8 mouse cellular contexts compared by ENCODE assay signal in the genomic region with DNA sequence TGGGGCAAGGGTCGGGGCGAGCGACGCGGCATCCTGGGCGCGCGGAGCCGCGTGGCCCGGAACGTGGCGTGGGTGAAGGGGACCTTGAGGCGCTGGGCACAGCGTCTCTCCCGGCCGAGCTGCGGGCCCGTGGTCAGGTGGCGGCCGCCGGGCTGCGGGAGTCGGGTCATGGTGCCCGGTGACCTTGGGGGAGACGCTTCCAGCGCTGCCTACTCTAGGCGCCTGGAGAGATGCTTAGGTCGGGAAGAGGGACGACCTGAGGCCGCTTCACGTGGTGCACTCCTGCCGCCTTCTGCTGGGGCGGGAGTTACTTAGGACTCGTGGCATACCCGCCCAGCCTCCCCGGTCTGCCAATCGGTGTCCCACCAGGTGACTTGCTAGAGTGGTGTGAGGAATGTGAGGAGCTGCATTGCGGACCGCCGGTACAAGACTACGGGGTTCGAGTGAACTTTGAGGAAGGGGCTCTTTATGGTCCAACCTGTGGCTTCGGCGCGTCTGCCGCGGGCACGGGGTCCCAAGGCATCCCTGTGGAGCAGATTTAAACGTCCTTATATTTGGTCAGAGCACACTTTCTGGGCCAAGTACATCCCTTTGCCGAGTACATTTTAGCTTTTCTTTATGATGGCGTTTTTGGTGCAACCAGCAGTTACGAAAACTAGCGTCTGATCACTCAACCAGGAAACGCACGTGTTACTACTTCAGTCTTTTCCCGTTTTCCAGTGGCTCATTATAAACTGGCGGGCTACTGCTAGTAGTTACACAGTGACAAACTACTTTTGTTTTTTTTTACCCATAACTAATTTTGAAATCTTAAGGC. TPM values are rescaled to one million over a fixed set of nuclear protein-coding genes. Genes with fewer than 3 reads are reported as not detected.
DNase-seq lines count a peak whose midpoint lies in the region; ATAC-seq and TF ChIP-seq lines count a peak whose summit lies in the region.

No protein-coding gene starts in this region.

- peak; percentile 76 for ATAC-seq in lung, embryonic 16.5 days (ENCODE audit: low read depth)

- no peaks in the 10 kb centered on the region for H3K27me3 ChIP-seq in lung, embryonic 16.5 days (ENCODE audit: control insufficient read depth, insufficient read depth, low read depth, low read length)

- no peak for TF ChIP-seq POLR2A in olfactory bulb, adult 2 months (IDR thresholded peaks at IDR 0.05; ENCODE audit: insufficient read depth, low read depth, low read length)

- H3K27ac ChIP-seq in lung, embryonic 16.5 days (ENCODE audit: low read length) = peak overlapping the region; percentile 83
- peak overlapping the region; percentile 31 for H3K27ac ChIP-seq in olfactory bulb, adult 2 months (ENCODE audit: insufficient read depth, low read depth, low read length)

- H3K9me3 ChIP-seq in lung, embryonic 16.5 days (ENCODE audit: control insufficient read depth, low read length) = no peaks in the 10 kb centered on the region

- TF ChIP-seq CTCF in olfactory bulb, adult 2 months (IDR thresholded peaks at IDR 0.05; ENCODE audit: insufficient read depth, low read depth, low read length) = no peak

- H3K4me2 ChIP-seq in lung, embryonic 16.5 days (ENCODE audit: low read depth, low read length) = peak overlapping the region; percentile 97

- peaks cover 3% of the 10 kb centered on the region for H3K4me1 ChIP-seq in lung, embryonic 16.5 days (replicated peaks; ENCODE audit: control insufficient read depth, insufficient read depth, low read length)
- peaks cover 6% of the 10 kb centered on the region; the same call in 1 of the 2 replicates for H3K4me1 ChIP-seq in olfactory bulb, adult 2 months (ENCODE audit: control insufficient read depth, insufficient read depth, low read length)

- H3K9ac ChIP-seq in lung, embryonic 16.5 days (ENCODE audit: low read length) = peak overlapping the region; percentile 91

- under 1% methylated on average over 57 of the region's 58 CpGs for WGBS in lung, embryonic 16.5 days
- WGBS in olfactory bulb, adult 2 months = under 1% methylated on average over 58 of the region's 58 CpGs

- peak overlapping the region; percentile 92 for H3K4me3 ChIP-seq in lung, embryonic 16.5 days (ENCODE audit: low read length)
- peak overlapping the region; percentile 83 for H3K4me3 ChIP-seq in olfactory bulb, adult 2 months (ENCODE audit: insufficient read depth, low read depth, low read length)

- DNase-seq in Muller cell, postnatal 12 days (ENCODE audit: inconsistent ontology term) = peak; percentile 68
- peak; percentile 79 for DNase-seq in cerebellum, adult 11-12 months
- DNase-seq in forelimb bud, embryonic 11.5 days (ENCODE audit: low read depth, low spot score) = peak; percentile 69
- DNase-seq in heart, postnatal 4 days = peak; percentile 74
- peak; percentile 44 for DNase-seq in layer of hippocampus, adult 9-11 months
- peak; percentile 62 to 75 for DNase-seq in thymus, postnatal 36 days

- H3K36me3 ChIP-seq in lung, embryonic 16.5 days (ENCODE audit: control insufficient read depth, insufficient read depth, low read length) = no peaks in the 10 kb centered on the region

RNA-seq across cellular contexts. Expression of a gene that starts 0.7 kb away (rescaled TPM):
- total RNA-seq in heart, postnatal 4 days (2021) = 100 to 1,000 TPM; 178 to 191 TPM
- polyA plus RNA-seq in lung, embryonic 16.5 days (2015; fragmentation: Nextera tagmentation; extraction: Ambion mirVana) = 28.0 and 28.1 TPM in 2 replicates
- not detected in 2 replicates for polyA plus RNA-seq in olfactory bulb, adult 2 months (2012; ENCODE audit: insufficient read depth, insufficient read length, low replicate concordance, missing spikeins)

Comparison
In these comparisons a context has a peak if more than half of its experiments do, and no peak if none do; other contexts are left out.
1. Peak in every context shown above with its lines: DNase-seq, ATAC-seq, H3K4me3 ChIP-seq and H3K27ac ChIP-seq.